Mouse (Mus musculus) limb, embryonic 10.5 days (tissue): ENCODE results near the gene Gm8871. TPM values are rescaled to one million over a fixed set of nuclear protein-coding genes. Genes with fewer than 3 reads are reported as not detected.
"Not testable (repeated sequence)": the region's sequence is repeated elsewhere in the genome, so short reads cannot be mapped to it uniquely, and the experiment has no call there.

Experiments
- DNase-seq: peaks from one replicate; pipeline ENCODE4 v3.0.0-alpha.2; 2017; ENCODE audit warnings: low spot score
- H3K27ac ChIP-seq: fragments of 300-500 bp; sonication (generic); 2 replicates; pipeline ENCODE4 v1.5.1; 2016; ENCODE audit warnings: mild to moderate bottlenecking
- H3K27me3 ChIP-seq: fragments of 300-500 bp; sonication (generic); 2 replicates; pipeline ENCODE4 v1.6.1; 2016; ENCODE audit warnings: low read depth, mild to moderate bottlenecking; ENCODE audit not compliant: poor library complexity, severe bottlenecking
- H3K36me3 ChIP-seq: fragments of 300-500 bp; sonication (generic); 2 replicates; pipeline ENCODE4 v1.6.1; 2016; ENCODE audit warnings: mild to moderate bottlenecking, moderate library complexity
- H3K4me1 ChIP-seq: fragments of 300-500 bp; sonication (generic); 2 replicates; pipeline ENCODE4 v1.6.1; 2016
- H3K4me3 ChIP-seq: fragments of 300-500 bp; sonication (generic); 2 replicates; pipeline ENCODE4 v1.5.1; 2016; ENCODE audit warnings: mild to moderate bottlenecking, moderate library complexity
- H3K9me3 ChIP-seq: fragments of 300-500 bp; sonication (generic); replicated peaks from 2 replicates; pipeline ENCODE4 v1.6.1; 2016; ENCODE audit warnings: mild to moderate bottlenecking
- WGBS: fragments of 180-500 bp; shearing (Covaris S2); methylation state at CpG from one replicate; pipeline ENCODE4 v1.1.7; 2016; 5-methylcytosine and 5-hydroxymethylcytosine counted together
- polyA plus RNA-seq: library from polyadenylated mRNA; unstranded; fragments of >200 nt; fragmentation: Nextera tagmentation; extraction: Ambion mirVana; gene quantifications from 2 replicates; pipeline ENCODE4 v1.2.1, GENCODE M21; 2016

The Gm8871 gene
- polyA plus RNA-seq, result not detected in 2 replicates

DNA sequence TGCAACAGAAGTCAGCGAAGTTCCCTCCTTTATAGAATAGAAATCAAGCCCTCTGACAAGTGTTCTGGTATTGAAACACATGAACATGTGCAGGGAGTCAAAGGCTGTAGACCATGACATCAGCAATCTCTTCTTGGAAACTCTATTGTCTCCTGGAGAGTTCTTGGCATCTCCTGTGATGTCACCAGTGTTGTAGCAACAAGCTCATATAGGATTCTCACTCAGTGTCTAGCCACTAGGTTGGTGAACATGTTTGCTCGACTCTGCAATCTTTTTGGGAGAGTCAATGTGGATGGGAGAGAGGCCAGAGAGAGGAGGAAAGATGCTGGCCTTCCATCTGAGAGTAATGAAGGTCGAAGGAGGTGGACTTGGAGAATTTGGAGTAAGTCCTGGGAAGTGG lies at the start of gene Gm8871, which contains the start of gene Gm8857:
Gene Gm8871 (plus strand): TSS at position 301 of the 400 bp plus-strand sequence.
Gene Gm8857 (plus strand): TSS at position 303 of the 400 bp plus-strand sequence.
- H3K27ac ChIP-seq, H3K27me3 ChIP-seq, DNase-seq, H3K36me3 ChIP-seq, H3K4me3 ChIP-seq, H3K4me1 ChIP-seq, H3K9me3 ChIP-seq: not testable (repeated sequence)
- WGBS, result 81% methylated on average over 3 of the region's 3 CpGs

DNA sequence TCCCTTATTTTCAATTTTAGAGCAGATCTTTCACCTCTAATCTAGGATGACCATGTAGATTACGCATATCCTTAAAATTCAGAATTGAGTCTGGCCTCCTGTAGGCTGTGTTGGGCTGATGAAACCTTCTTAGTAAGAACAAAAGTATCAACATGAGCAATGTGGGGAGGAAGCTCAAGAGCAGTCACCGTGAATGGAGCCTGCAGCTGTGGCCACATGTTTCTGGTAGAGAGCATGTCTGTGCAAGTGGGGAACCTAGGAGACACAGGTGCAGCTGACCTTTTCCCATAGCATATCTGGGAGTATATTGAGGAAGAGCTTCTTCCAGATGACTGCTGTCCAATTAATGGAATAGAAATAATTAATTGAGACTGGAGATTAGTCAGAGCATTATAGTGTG lies 5.9 kb downstream of the Gm8871 start:
- not testable (repeated sequence) for H3K4me3 ChIP-seq, DNase-seq, H3K9me3 ChIP-seq, H3K4me1 ChIP-seq, H3K36me3 ChIP-seq, H3K27ac ChIP-seq, H3K27me3 ChIP-seq
- 97% methylated on average over 2 of the region's 2 CpGs for WGBS

DNA sequence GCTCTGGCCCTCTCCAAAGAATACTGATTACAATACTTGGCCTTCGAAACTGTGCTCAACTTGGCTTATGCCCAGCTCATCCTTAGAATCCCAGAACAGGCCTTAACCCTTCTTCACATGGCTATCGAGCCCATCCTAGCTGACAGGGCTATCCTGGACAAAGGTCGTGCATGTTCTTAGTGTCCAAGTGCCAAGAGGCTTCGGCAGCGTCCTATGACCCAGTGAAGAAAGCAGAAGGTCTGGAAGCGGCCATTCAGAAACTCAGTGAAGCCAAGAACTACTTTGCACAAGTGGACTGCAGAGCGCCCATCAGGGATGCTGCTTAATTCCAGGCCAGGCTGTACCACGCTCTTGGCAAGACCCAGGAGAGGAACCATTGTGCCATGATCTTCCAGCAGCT lies 10.5 kb downstream of the Gm8871 start:
- not testable (repeated sequence) for H3K9me3 ChIP-seq, H3K27ac ChIP-seq, H3K27me3 ChIP-seq, H3K36me3 ChIP-seq, H3K4me1 ChIP-seq, H3K4me3 ChIP-seq, DNase-seq
- 79% methylated on average over 5 of the region's 8 CpGs for WGBS

Other genes with a start within 250 kb of the Gm8871 start
- not detected in 2 replicates for gene Gm8857, start within 50 bp of the Gm8871 start, polyA plus RNA-seq
- not detected in 2 replicates for gene Gm8879, start 179.8 kb downstream of the Gm8871 start, polyA plus RNA-seq
- not detected in 2 replicates for gene Gm5861, start 235.3 kb downstream of the Gm8871 start, polyA plus RNA-seq